Mouse (Mus musculus) ES-Bruce4 (cell line): ENCODE data around the gene Nrm.

Experiments used
- CTCF ChIP-seq: IDR thresholded peaks from one replicate; pipeline ENCODE4 v1.8.1; 2011; ENCODE audit warnings: low read depth, low read length
- EP300 ChIP-seq: IDR thresholded peaks from 2 replicates; pipeline ENCODE4 v1.6.1; 2011; ENCODE audit warnings: low read depth, low read length; ENCODE audit not compliant: insufficient read depth
- POLR2A ChIP-seq: IDR thresholded peaks from one replicate; pipeline ENCODE4 v1.8.1; 2011; ENCODE audit warnings: low read length; ENCODE audit not compliant: insufficient read depth

DNA sequence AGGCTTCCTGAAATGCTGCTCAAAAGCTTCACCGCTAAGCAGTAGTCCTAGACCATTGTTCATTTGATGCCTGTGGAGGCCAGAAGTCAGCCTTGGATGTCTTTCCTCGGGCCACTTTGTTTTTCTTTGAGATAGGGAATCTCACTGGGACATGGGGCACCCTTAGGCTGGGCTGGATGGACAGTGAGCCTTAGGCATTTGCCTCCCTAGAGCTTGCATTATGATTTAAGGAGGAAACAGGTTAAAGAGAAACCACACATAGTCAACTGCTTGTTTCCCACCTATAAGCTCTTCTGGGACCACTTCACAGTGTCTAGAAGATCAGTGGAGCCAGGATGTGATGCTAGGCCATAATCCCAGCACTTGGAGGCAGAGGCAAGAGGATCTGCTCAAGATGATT, 1.3 kb upstream of the Nrm start:
- TF ChIP-seq CTCF (no peak), POLR2A (no peak), EP300 (no peak)
